Mouse (Mus musculus) cerebellum, postnatal 10 days (tissue): ENCODE measurements at regions not wholly inside any gene's neighbourhood (a gene's known extent, or its start where the extent isn't known, plus 50 kb on each side); places are given as distances from the start of the nearest gene placed in this dataset.
A peak's percentile ranks its signal among the peaks of the same experiment; 100 is the strongest.
"Not testable (repeated sequence)": the region's sequence is repeated elsewhere in the genome, so short reads cannot be mapped to it uniquely, and the experiment has no call there.

Source experiments
- DNase-seq, 2 experiments: peaks; one replicate each; pipeline ENCODE4 v3.0.0; 2021; ENCODE audit warnings: mixed read lengths in 2 of 2

GRCm38 (mm10) chr11:26826194-26826593 is 232.4 kb upstream of the Vrk2 start:
- no peak for DNase-seq

- peak; percentile 77 to 85 for DNase-seq
Observed at GRCm38 (mm10) chr11:26824080-26824727, 230.4 kb upstream of the Vrk2 start.

- DNase-seq: no peak
Observed at GRCm38 (mm10) chr11:26821091-26821490, 227.3 kb upstream of the Vrk2 start.

- DNase-seq: no peak
Observed at GRCm38 (mm10) chr11:26817316-26817715, 223.5 kb upstream of the Vrk2 start.

- DNase-seq: no peak
Observed at GRCm38 (mm10) chr11:26815104-26815503, 221.3 kb upstream of the Vrk2 start.

GRCm38 (mm10) chr11:26814601-26815000 is 220.8 kb upstream of the Vrk2 start:
- DNase-seq: no peak

GRCm38 (mm10) chr11:26802249-26802941 is 208.6 kb upstream of the Vrk2 start:
- DNase-seq: no peak

GRCm38 (mm10) chr11:26800296-26800695 is 206.5 kb upstream of the Vrk2 start:
- DNase-seq: no peak

- DNase-seq: no peak
Observed at GRCm38 (mm10) chr11:26794629-26794966, 200.8 kb upstream of the Vrk2 start.

- no peak for DNase-seq
Observed at GRCm38 (mm10) chr11:26793928-26794628, 200.3 kb upstream of the Vrk2 start.

- no peak for DNase-seq
Observed at GRCm38 (mm10) chr11:26789281-26789680, 195.5 kb upstream of the Vrk2 start.

GRCm38 (mm10) chr11:26785164-26785563 is 191.4 kb upstream of the Vrk2 start:
- peak; percentile 40 to 50 for DNase-seq

- DNase-seq: no peak
Observed at GRCm38 (mm10) chr11:26773122-26773796, 179.5 kb upstream of the Vrk2 start.

GRCm38 (mm10) chr11:26755576-26755975 is 161.8 kb upstream of the Vrk2 start:
- no peak for DNase-seq

- no peak for DNase-seq
Observed at GRCm38 (mm10) chr11:26753616-26754015, 159.8 kb upstream of the Vrk2 start.

GRCm38 (mm10) chr11:26742235-26742634 is 148.4 kb upstream of the Vrk2 start:
- DNase-seq: no peak

GRCm38 (mm10) chr11:26739732-26740131 is 145.9 kb upstream of the Vrk2 start:
- peak in 1 of 2 experiments; percentile 7 for DNase-seq

- peak; percentile 10 to 12 for DNase-seq
Observed at GRCm38 (mm10) chr11:26726969-26727368, 133.2 kb upstream of the Vrk2 start.

GRCm38 (mm10) chr11:26724963-26725721 is 131.3 kb upstream of the Vrk2 start:
- DNase-seq: no peak

- DNase-seq: no peak
Observed at GRCm38 (mm10) chr11:26722292-26722691, 128.5 kb upstream of the Vrk2 start.

- DNase-seq: no peak
Observed at GRCm38 (mm10) chr11:26721173-26721572, 127.4 kb upstream of the Vrk2 start.

- not testable (repeated sequence) for DNase-seq
Observed at GRCm38 (mm10) chr11:26711237-26711636, 117.4 kb upstream of the Vrk2 start.

- no peak for DNase-seq
Observed at GRCm38 (mm10) chr11:26708636-26709035, 114.8 kb upstream of the Vrk2 start.
